Comparison of ENCODE assay signal across 24 mouse cellular contexts in genomic region chr1:90320518-90320917, GRCm38 (mm10).
"Had no signal": no experiment of that assay in that cellular context is flagged by ENCODE, and none has a peak within 500 bp of the region (broad histone marks: within the 10 kb centered on the region; RNA-seq: fewer than 3 reads in every experiment).

No protein-coding gene starts in this region.

- H3K27ac ChIP-seq: intestine, embryonic 15.5 days; kidney, embryonic 15.5 days; left cerebral cortex, adult 2 months; limb, embryonic 13.5 days; liver, embryonic 12.5 days; liver, embryonic 15.5 days; lung, embryonic 15.5 days; midbrain, embryonic 12.5 days; midbrain, embryonic 15.5 days had no signal

- H3K4me2 ChIP-seq: intestine, embryonic 15.5 days; kidney, embryonic 15.5 days; limb, embryonic 13.5 days; liver, embryonic 12.5 days; liver, embryonic 15.5 days; lung, embryonic 15.5 days; midbrain, embryonic 12.5 days; midbrain, embryonic 15.5 days had no signal

- H3K9me3 ChIP-seq: intestine, embryonic 15.5 days; kidney, embryonic 15.5 days; limb, embryonic 13.5 days; liver, embryonic 12.5 days; liver, embryonic 15.5 days; lung, embryonic 15.5 days; midbrain, embryonic 12.5 days; midbrain, embryonic 15.5 days had no signal

- H3K9ac ChIP-seq: intestine, embryonic 15.5 days; kidney, embryonic 15.5 days; limb, embryonic 13.5 days; liver, embryonic 12.5 days; liver, embryonic 15.5 days; lung, embryonic 15.5 days; midbrain, embryonic 12.5 days; midbrain, embryonic 15.5 days had no signal

- H3K27me3 ChIP-seq: intestine, embryonic 15.5 days; kidney, embryonic 15.5 days; midbrain, embryonic 12.5 days; midbrain, embryonic 15.5 days had no signal

- DNase-seq: kidney, adult 11 months; kidney, adult 8-10 months; kidney, postnatal 10 days; kidney, postnatal 36 days; layer of hippocampus, postnatal 36 days; liver; lung, adult 18-20 months; lung, postnatal 10 days; lung, postnatal 36 days; retina, postnatal 1 day; right cerebral cortex, postnatal 25 days; spleen, adult 18-20 months; thymus, adult 18-20 months; thymus, postnatal 36 days had no signal

- ATAC-seq: intestine, embryonic 15.5 days; liver, embryonic 12.5 days; midbrain, embryonic 15.5 days had no signal

- H3K4me3 ChIP-seq: intestine, embryonic 15.5 days; kidney, embryonic 15.5 days; left cerebral cortex, adult 2 months; limb, embryonic 13.5 days; liver, embryonic 12.5 days; liver, embryonic 15.5 days; lung, embryonic 15.5 days; midbrain, embryonic 12.5 days; midbrain, embryonic 15.5 days; myocyte had no signal

- H3K4me1 ChIP-seq: intestine, embryonic 15.5 days; liver, embryonic 12.5 days; liver, embryonic 15.5 days; lung, embryonic 15.5 days; midbrain, embryonic 15.5 days had no signal

- H3K36me3 ChIP-seq: intestine, embryonic 15.5 days; kidney, embryonic 15.5 days; limb, embryonic 13.5 days; liver, embryonic 12.5 days; liver, embryonic 15.5 days; lung, embryonic 15.5 days; midbrain, embryonic 12.5 days; midbrain, embryonic 15.5 days had no signal
